Mouse (Mus musculus) heart, adult 11 months (tissue): ENCODE measurements at regions not wholly inside any gene's neighbourhood (a gene's known extent, or its start where the extent isn't known, plus 50 kb on each side); places are given as distances from the start of the nearest gene placed in this dataset.

Experiments
- DNase-seq: peaks from one replicate; pipeline ENCODE4 v3.0.0; 2022

- no peak for DNase-seq
These were observed 244.8 kb upstream of the Sulf2 start for GRCm38 (mm10) chr2:166400304-166400703.

- DNase-seq: peak; percentile 97
These were observed 243.8 kb upstream of the Sulf2 start for GRCm38 (mm10) chr2:166399140-166399830.

GRCm38 (mm10) chr2:166398774-166399139, 243.3 kb upstream of the Sulf2 start:
- DNase-seq: no peak

DNA sequence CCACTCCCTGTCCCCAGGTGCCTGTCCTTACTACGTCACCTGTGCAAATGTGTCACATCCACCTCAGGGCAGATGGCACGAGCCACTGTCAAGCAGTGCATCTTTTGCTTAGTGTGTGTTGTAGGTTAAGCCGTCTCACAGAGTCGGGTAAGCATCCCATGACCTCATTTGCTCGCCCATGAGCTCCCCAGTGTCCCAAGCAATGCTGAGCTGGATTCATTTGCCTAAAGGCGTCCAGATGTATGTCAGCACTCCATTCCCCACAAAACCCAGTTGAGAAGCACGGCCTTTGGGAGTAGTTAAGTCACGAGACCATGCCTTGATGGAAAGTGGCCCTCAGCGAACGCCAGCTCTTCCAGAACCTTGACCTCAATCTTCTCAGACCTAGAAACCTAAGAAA, 242.7 kb upstream of the Sulf2 start:
- no peak for DNase-seq

- no peak for DNase-seq
These were observed 239.2 kb upstream of the Sulf2 start for GRCm38 (mm10) chr2:166394666-166395065.

- no peak for DNase-seq
These were observed 235.7 kb upstream of the Sulf2 start for GRCm38 (mm10) chr2:166391176-166391575.

DNA sequence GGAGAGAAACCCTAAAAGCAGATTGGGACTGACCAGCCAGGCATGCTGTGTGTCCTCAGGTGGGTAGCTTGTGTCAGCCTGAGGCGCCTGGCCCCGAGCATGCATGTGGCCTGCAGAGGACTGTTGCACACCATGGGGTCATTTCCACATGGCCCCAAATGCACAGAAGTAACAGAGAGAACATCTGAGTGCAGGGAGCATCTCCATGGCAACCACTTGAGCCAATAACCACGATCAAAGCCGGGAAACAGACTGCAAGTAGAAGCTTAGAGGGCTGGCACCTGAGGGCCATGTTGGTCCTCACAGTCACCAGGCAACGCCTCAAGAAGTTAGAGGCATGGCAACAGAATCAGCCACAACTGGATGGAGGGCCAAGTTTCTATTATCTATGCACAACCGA, 232.6 kb upstream of the Sulf2 start:
- no peak for DNase-seq

DNA sequence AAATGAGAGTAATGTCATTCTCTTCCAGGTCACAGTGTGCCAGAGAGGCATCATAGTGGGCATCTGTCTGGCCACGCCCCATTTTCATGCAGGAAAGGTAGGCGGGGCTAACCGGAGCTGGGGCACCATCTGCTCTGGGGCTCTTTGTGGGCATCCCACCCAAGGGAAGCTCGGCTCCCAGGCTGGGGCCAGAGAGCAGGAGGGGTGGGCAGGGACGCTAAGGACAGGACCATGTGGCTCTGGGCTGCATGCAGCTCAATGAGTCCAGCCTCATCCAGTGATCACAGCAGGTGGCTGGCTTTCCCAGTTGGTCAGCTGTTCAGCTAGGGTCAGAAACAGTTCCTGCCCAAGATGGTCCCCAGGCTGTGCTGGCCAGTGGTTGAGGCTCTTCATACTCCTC, 231.4 kb upstream of the Sulf2 start:
- DNase-seq: no peak

GRCm38 (mm10) chr2:166384583-166384982, 229.1 kb upstream of the Sulf2 start:
- no peak for DNase-seq

DNA sequence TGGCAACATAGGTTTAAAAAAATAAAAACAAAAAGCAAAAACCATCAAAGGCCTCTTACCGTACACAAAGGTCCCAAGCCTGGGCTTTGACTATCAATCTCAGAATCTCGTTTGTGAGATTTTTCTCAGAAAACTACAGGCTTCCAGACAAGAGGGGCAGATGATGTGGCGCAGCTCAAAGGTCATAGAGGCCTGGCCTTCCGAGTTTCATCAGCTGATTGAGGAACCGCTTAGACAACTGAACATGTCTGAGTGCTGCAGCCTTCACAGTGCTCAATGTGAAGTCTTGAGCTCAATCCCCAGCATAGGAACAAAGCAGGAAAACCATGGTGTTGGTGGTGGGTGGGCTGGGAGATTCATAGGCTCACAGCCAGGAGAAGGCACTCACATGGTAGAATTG, 227.9 kb upstream of the Sulf2 start:
- DNase-seq: no peak

- no peak for DNase-seq
These were observed 226.7 kb upstream of the Sulf2 start for GRCm38 (mm10) chr2:166382180-166382579.

DNA sequence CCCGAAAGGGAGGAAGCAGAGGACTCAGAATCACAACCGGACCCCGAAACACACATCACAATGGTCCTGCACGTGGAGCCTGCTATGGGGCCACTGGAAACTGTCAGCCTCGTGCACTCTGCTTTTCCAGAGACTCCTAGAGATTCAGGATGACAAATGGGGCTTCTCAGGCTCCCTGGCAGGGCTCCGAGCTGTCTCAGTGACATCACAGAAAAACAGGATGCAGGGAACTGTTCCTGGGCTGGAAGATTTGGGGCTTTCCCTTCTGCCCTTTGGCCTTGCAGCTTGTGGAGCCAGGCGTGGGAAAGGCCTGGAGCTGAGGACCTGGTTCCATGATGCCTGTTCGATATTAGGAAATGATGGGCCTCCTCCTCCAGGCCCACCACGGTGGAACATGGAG, 225.4 kb upstream of the Sulf2 start:
- DNase-seq: peak; percentile 97

DNA sequence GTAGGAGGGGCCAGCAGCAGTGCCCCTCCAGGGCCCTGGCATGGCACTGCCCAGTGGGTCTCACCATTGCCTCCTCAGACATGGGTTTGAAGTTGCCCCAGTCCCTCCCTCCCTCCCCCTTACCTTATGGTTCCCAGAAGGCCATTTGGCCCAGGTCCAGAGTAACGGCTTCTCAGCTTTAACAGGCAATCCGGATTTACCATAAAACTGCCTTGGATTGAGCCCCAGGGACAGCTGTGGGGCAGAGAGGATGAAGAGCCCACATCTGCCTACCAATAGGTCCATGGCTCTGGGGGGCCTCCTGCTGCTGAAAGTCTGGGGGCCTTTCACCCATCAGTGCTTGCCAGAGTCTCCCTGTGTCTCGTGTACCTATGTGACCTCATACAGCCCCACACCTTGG, 222.9 kb upstream of the Sulf2 start:
- DNase-seq: no peak

DNA sequence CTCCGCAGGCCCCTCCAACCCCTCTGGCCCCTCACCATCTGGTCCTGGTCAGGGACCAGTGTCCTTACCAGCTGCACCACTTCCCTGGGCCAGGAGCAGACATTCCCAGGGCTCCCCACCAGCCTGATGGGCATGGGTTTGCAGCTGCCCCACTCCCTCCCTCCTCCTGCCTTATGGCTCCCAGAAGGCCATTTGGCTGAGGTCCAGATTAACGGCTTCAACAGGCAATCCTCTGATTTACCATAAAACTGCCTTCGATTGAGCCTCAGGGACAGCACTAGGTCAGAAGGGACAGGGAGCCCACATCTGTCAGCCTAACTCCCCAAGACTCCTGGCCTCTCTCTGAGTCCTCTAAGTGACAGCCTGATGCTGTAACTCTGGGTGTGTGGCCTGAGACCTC, 221.9 kb upstream of the Sulf2 start:
- no peak for DNase-seq

DNA sequence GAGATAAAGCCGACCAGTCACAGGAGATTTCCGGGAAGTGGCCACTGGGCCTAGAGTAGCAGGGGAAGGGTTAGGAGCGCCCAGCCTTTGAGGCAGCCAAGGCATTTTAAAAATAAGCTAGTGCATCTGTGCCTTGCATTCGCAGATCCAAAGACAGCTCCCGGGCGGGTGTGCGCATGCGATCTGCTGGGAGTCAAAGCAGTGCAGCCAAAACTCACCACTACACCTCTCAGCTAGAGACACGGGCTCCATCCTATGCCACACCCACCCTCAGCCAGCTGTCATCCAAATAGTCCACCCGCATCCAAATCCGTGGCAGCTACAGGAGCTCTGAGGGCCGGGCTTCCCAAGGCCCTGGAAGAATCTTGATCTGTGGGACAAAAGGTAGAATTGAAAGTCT, 220.2 kb upstream of the Sulf2 start:
- DNase-seq: peak; percentile 94

- no peak for DNase-seq
These were observed 215.3 kb upstream of the Sulf2 start for GRCm38 (mm10) chr2:166370776-166371175.

GRCm38 (mm10) chr2:166361645-166362044, 206.2 kb upstream of the Sulf2 start:
- DNase-seq: no peak

- no peak for DNase-seq
These were observed 205.3 kb upstream of the Sulf2 start for GRCm38 (mm10) chr2:166360786-166361185.

DNA sequence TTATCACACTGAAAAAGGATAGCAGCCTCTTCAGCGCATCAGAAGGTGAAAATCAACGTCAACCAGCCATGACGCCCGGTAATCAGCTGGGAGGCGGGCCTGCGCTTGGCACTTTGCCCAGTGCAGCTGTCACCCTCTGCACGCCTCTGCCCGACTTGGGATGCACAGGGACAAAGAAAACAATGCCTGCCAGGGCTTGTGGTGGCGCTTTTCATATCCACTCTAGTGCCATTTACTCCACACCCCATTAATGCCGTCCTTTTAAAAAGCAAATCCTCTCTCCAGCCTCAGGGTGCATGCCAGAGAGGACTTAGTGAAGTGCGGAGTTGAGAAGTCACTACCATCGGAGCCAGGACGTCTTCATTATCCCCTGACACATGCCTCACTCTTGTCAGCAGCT, 204.5 kb upstream of the Sulf2 start:
- no peak for DNase-seq

GRCm38 (mm10) chr2:166357824-166358223, 202.4 kb upstream of the Sulf2 start:
- DNase-seq: peak; percentile 98

DNA sequence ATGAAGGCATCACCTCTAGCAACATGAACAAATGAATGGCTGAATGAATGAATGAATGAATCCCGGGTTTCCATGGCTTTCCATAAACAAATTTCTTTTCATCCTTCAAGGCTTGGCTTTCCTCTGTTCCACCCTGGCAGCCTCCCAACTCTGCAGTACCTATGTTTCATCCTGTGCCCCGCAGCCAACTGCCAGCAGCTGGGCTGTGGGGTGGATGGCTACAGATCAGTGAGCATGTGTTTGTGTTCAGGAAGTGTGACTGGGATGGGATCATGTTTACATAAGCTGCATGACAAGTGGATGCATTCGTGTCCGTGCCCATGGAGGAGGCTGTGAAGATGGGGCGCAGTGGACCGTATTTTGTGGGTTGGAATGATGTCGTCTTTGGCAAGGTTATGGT, 200.5 kb upstream of the Sulf2 start:
- no peak for DNase-seq

GRCm38 (mm10) chr2:166355446-166355845, 200.0 kb upstream of the Sulf2 start:
- no peak for DNase-seq

- DNase-seq: peak; percentile 94
These were observed 198.9 kb upstream of the Sulf2 start for GRCm38 (mm10) chr2:166354391-166354790.

DNA sequence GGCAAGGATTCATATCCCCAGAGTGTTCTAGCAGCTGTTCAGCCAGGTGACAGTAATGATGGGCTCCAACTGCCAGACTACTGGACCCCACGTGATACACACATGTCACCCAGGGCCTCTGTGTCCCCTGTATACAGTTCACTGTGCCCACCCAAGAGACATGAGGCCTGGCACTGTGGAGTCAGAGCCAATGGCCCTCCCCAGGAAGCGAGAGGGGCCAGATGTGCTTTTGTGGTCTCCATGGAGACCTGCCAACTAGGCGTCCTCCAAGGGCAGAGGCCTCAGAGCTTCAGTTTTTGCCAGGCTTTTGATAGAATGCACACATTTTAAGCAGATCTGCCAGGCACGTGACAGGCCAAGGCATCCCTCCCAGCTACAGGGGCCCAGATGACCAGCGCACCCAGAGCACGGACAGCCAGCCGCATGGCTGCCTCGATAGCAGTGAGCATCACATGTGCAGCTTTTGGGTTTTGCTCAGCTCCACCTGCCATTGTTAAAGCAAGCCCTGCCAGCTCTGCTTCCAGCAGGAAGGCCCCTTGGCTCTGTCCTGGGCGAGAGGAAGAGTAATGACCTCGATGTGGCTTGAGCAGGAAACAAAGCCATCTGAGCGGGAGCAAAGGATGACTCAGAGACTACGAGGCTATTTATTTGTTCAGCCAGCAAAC, 198.1 kb upstream of the Sulf2 start:
- DNase-seq: peak; percentile 98

DNA sequence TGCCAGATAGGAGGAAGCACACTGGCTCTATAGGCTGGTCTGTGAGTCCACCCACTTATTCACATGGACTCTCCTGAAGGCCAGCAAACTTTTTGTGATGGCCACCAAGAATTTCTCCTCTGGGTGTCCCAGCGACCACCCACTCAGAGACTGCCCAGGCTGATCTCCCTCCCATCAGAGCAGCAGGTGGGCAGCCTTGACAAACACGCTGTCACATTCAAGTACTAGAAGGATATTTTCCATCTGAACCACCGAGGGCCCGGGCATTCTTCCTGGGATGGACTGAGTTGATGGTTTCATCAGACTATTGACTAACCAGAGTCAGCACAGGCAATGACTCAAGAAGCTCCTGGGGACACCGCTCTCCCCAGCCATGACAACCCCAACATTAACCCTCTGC, 196.5 kb upstream of the Sulf2 start:
- DNase-seq: no peak
